Mouse (Mus musculus) liver, embryonic 14.5 days (tissue): ENCODE measurements around the gene Nup188.

Source experiments
- CTCF ChIP-seq: IDR thresholded peaks from 2 replicates; pipeline ENCODE4 v1.5.1; 2016; ENCODE audit warnings: antibody characterized with exemption, low read depth, control low read depth
- EP300 ChIP-seq: IDR thresholded peaks from 2 replicates; pipeline ENCODE4 v1.6.1; 2016; ENCODE audit warnings: antibody characterized with exemption, low read depth

DNA sequence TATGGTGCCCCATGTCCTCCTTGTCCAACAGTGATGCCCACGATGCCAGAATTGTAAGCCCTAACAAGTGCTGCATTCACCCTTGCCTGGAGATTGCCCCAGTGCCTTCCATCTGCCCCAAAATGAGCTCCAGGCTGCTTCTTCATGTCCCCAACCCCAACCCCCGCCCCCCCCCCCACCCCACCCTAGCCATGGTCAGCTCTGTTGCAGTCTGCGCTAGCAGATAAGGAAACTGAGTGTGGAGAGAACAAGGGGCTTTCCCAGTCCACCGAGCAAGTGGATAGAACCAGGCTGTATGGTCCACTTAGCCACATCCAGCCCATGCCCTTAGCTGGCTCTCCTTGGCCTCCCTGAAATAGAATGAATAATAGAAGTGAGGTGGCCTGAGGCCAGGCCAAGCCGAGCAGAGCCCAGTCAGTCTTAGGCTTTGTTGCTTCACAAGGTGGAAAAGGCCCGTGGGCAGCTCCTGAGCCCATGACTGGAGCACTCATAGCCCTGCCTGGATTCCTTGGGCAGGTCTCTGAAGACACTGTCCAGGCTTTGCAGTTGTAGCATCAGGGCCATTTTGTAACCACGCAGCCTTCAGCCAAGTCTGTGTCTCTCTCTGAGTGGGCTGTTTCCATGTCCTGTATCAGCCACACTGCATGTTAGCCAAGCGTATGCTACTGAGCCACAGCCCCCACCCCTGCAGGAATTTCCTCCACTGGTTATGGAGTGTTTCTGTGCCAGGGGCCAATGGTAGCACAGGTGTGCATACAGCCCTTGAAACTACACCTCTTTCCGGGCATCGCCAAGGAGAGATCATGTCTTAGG is 94.6 kb downstream of the Nup188 start:
- TF ChIP-seq CTCF: no peak
- TF ChIP-seq EP300: no peak
